Mouse (Mus musculus) midbrain, embryonic 13.5 days (tissue): ENCODE measurements around the gene Cmah. TPM values are rescaled to one million over a fixed set of nuclear protein-coding genes. Genes with fewer than 3 reads are reported as not detected.

ENCODE experiments used
- ATAC-seq: fragments of 200-750 bp; cut with Nextera tagmentation; 2 replicates; pipeline ENCODE4 v1.8.0; 2017; ENCODE audit warnings: mild to moderate bottlenecking, moderate TSS enrichment, moderate library complexity
- H3K27ac ChIP-seq: fragments of 300-500 bp; sonication (generic); 2 replicates; pipeline ENCODE4 v1.5.1; 2015; ENCODE audit warnings: inconsistent platforms, mild to moderate bottlenecking, moderate library complexity
- H3K27me3 ChIP-seq: fragments of 300-500 bp; sonication (generic); 2 replicates; pipeline ENCODE4 v1.6.1; 2015; ENCODE audit warnings: mild to moderate bottlenecking, inconsistent platforms
- H3K36me3 ChIP-seq: fragments of 300-500 bp; sonication (generic); 2 replicates; pipeline ENCODE4 v1.6.1; 2015; ENCODE audit warnings: mild to moderate bottlenecking, inconsistent platforms
- H3K4me1 ChIP-seq: fragments of 300-500 bp; sonication (generic); replicated peaks from 2 replicates; pipeline ENCODE4 v1.6.1; 2015; ENCODE audit warnings: inconsistent platforms
- H3K4me2 ChIP-seq: fragments of 300-500 bp; sonication (generic); replicated peaks from 2 replicates; pipeline ENCODE4 v1.6.1; 2015; ENCODE audit warnings: moderate library complexity, mild to moderate bottlenecking, inconsistent platforms
- H3K4me3 ChIP-seq: fragments of 300-500 bp; sonication (generic); replicated peaks from 2 replicates; pipeline ENCODE4 v1.5.1; 2015; ENCODE audit warnings: mild to moderate bottlenecking, inconsistent platforms
- H3K9ac ChIP-seq: fragments of 300-500 bp; sonication (generic); replicated peaks from 2 replicates; pipeline ENCODE4 v1.6.1; 2015; ENCODE audit warnings: mild to moderate bottlenecking, inconsistent platforms
- H3K9me3 ChIP-seq: fragments of 300-500 bp; sonication (generic); 2 replicates; pipeline ENCODE4 v1.6.1; 2016; ENCODE audit warnings: mild to moderate bottlenecking, inconsistent platforms
- WGBS: fragments of 180-500 bp; shearing (Covaris S2); methylation state at CpG from one replicate; pipeline ENCODE4 v1.1.7; 2015; 5-methylcytosine and 5-hydroxymethylcytosine counted together
- polyA plus RNA-seq: library from polyadenylated mRNA; unstranded; fragments of >200 nt; fragmentation: Nextera tagmentation; extraction: Ambion mirVana; gene quantifications from 2 replicates; pipeline ENCODE4 v1.2.1, GENCODE M21; 2015

Cmah gene
- polyA plus RNA-seq, 1 experiment from 2014 or later, result 0.23 TPM

GRCm38 (mm10) chr13:24488526-24489070 is 161.4 kb downstream of the Cmah start:
- 0 out of 2 replicates have a peak, but pooled peaks cover 5% of the 10 kb centered on the region for H3K4me1 ChIP-seq
- H3K9ac ChIP-seq, result no peak overlapping the region
- ATAC-seq, result no peak
- no peaks in the 10 kb centered on the region for H3K27me3 ChIP-seq
- no peaks in the 10 kb centered on the region for H3K9me3 ChIP-seq
- no peaks in the 10 kb centered on the region for H3K36me3 ChIP-seq
- H3K4me3 ChIP-seq, result no peak overlapping the region
- WGBS, result 87% methylated on average over 4 of the region's 4 CpGs
- no peak overlapping the region for H3K4me2 ChIP-seq
- H3K27ac ChIP-seq, result no peak overlapping the region

GRCm38 (mm10) chr13:24489515-24489914 is 162.3 kb downstream of the Cmah start:
- H3K4me2 ChIP-seq, result no peak overlapping the region
- no peak for ATAC-seq
- 78% methylated on average over 3 of the region's 3 CpGs for WGBS
- no peak overlapping the region for H3K27ac ChIP-seq
- H3K27me3 ChIP-seq, result no peaks in the 10 kb centered on the region
- no peaks in the 10 kb centered on the region for H3K36me3 ChIP-seq
- no peak overlapping the region for H3K4me3 ChIP-seq
- H3K9me3 ChIP-seq, result no peaks in the 10 kb centered on the region
- no peak overlapping the region for H3K9ac ChIP-seq
- H3K4me1 ChIP-seq, result 0 out of 2 replicates have a peak, but pooled peaks cover 5% of the 10 kb centered on the region

GRCm38 (mm10) chr13:24490041-24490440 is 162.8 kb downstream of the Cmah start:
- H3K4me2 ChIP-seq, result no peak overlapping the region
- H3K36me3 ChIP-seq, result no peaks in the 10 kb centered on the region
- H3K4me3 ChIP-seq, result no peak overlapping the region
- H3K9ac ChIP-seq, result no peak overlapping the region
- no peak for ATAC-seq
- no peaks in the 10 kb centered on the region for H3K27me3 ChIP-seq
- WGBS, result 75% methylated on average over 3 of the region's 3 CpGs
- H3K9me3 ChIP-seq, result no peaks in the 10 kb centered on the region
- H3K4me1 ChIP-seq, result 0 out of 2 replicates have a peak, but pooled peaks cover 5% of the 10 kb centered on the region
- no peak overlapping the region for H3K27ac ChIP-seq

GRCm38 (mm10) chr13:24491101-24491500 is 163.9 kb downstream of the Cmah start:
- WGBS, result 79% methylated on average over 3 of the region's 3 CpGs
- H3K9ac ChIP-seq, result no peak overlapping the region
- no peak for ATAC-seq
- 0 out of 2 replicates have a peak, but pooled peaks cover 5% of the 10 kb centered on the region for H3K4me1 ChIP-seq
- no peak overlapping the region for H3K27ac ChIP-seq
- no peaks in the 10 kb centered on the region for H3K36me3 ChIP-seq
- H3K4me3 ChIP-seq, result no peak overlapping the region
- no peaks in the 10 kb centered on the region for H3K27me3 ChIP-seq
- no peak overlapping the region for H3K4me2 ChIP-seq
- no peaks in the 10 kb centered on the region for H3K9me3 ChIP-seq

- no peak overlapping the region for H3K9ac ChIP-seq
- no peaks in the 10 kb centered on the region for H3K36me3 ChIP-seq
- no peaks in the 10 kb centered on the region for H3K9me3 ChIP-seq
- ATAC-seq, result 0 out of 2 replicates have a peak, but pooled peaks have one; percentile 43
- H3K4me2 ChIP-seq, result no peak overlapping the region
- H3K27ac ChIP-seq, result no peak overlapping the region
- no peak overlapping the region for H3K4me3 ChIP-seq
- H3K4me1 ChIP-seq, result 0 out of 2 replicates have a peak, but pooled peaks cover 5% of the 10 kb centered on the region
- WGBS, result 83% methylated on average over 3 of the region's 3 CpGs
- H3K27me3 ChIP-seq, result no peaks in the 10 kb centered on the region
Measured at GRCm38 (mm10) chr13:24493784-24494183, 166.6 kb downstream of the Cmah start.

GRCm38 (mm10) chr13:24496353-24496752 is 169.1 kb downstream of the Cmah start:
- Histone ChIP-seq H3K9me3 (no peaks in the 10 kb centered on the region), H3K4me1 (peaks cover 16% of the 10 kb centered on the region), H3K4me3 (no peak overlapping the region), H3K9ac (no peak overlapping the region), H3K27ac (no peak overlapping the region), H3K4me2 (no peak overlapping the region), H3K27me3 (no peaks in the 10 kb centered on the region), H3K36me3 (no peaks in the 10 kb centered on the region)
- no peak for ATAC-seq
- WGBS, result 91% methylated on average over 5 of the region's 5 CpGs

GRCm38 (mm10) chr13:24497001-24497400 is 169.8 kb downstream of the Cmah start:
- peaks cover 18% of the 10 kb centered on the region for H3K4me1 ChIP-seq
- no peak overlapping the region for H3K4me2 ChIP-seq
- H3K27me3 ChIP-seq, result no peaks in the 10 kb centered on the region
- no peaks in the 10 kb centered on the region for H3K36me3 ChIP-seq
- 88% methylated on average over 12 of the region's 12 CpGs for WGBS
- no peak for ATAC-seq
- H3K9me3 ChIP-seq, result no peaks in the 10 kb centered on the region
- no peak overlapping the region for H3K27ac ChIP-seq
- no peak overlapping the region for H3K9ac ChIP-seq
- H3K4me3 ChIP-seq, result no peak overlapping the region

- no peak for ATAC-seq
- H3K4me2 ChIP-seq, result no peak overlapping the region
- no peaks in the 10 kb centered on the region for H3K27me3 ChIP-seq
- H3K4me3 ChIP-seq, result no peak overlapping the region
- no peak overlapping the region for H3K27ac ChIP-seq
- H3K9ac ChIP-seq, result no peak overlapping the region
- no peaks in the 10 kb centered on the region for H3K9me3 ChIP-seq
- WGBS, result 81% methylated on average over 6 of the region's 6 CpGs
- no peaks in the 10 kb centered on the region for H3K36me3 ChIP-seq
- H3K4me1 ChIP-seq, result peaks cover 18% of the 10 kb centered on the region
Measured at GRCm38 (mm10) chr13:24498342-24498741, 171.1 kb downstream of the Cmah start.

GRCm38 (mm10) chr13:24499505-24499904 is 172.3 kb downstream of the Cmah start:
- no peaks in the 10 kb centered on the region for H3K9me3 ChIP-seq
- no peak overlapping the region for H3K4me2 ChIP-seq
- no peaks in the 10 kb centered on the region for H3K27me3 ChIP-seq
- no peaks in the 10 kb centered on the region for H3K36me3 ChIP-seq
- ATAC-seq, result no peak
- H3K4me3 ChIP-seq, result no peak overlapping the region
- WGBS, result 39% methylated on average over 3 of the region's 3 CpGs
- no peak overlapping the region for H3K27ac ChIP-seq
- no peak overlapping the region for H3K9ac ChIP-seq
- H3K4me1 ChIP-seq, result peaks cover 18% of the 10 kb centered on the region

GRCm38 (mm10) chr13:24501179-24501905 is 174.1 kb downstream of the Cmah start:
- 59% methylated on average over 25 of the region's 25 CpGs for WGBS
- H3K4me3 ChIP-seq, result no peak overlapping the region
- H3K27me3 ChIP-seq, result no peaks in the 10 kb centered on the region
- no peak overlapping the region for H3K9ac ChIP-seq
- H3K36me3 ChIP-seq, result no peaks in the 10 kb centered on the region
- H3K4me2 ChIP-seq, result no peak overlapping the region
- no peaks in the 10 kb centered on the region for H3K9me3 ChIP-seq
- 0 out of 2 replicates have a peak overlapping the region, but pooled peaks have one; percentile 9 for H3K27ac ChIP-seq
- peak; percentile 96 for ATAC-seq
- H3K4me1 ChIP-seq, result peaks cover 18% of the 10 kb centered on the region

- H3K4me3 ChIP-seq, result no peak overlapping the region
- WGBS, result 89% methylated on average over 3 of the region's 3 CpGs
- ATAC-seq, result no peak
- no peaks in the 10 kb centered on the region for H3K27me3 ChIP-seq
- no peaks in the 10 kb centered on the region for H3K36me3 ChIP-seq
- H3K9ac ChIP-seq, result no peak overlapping the region
- H3K4me2 ChIP-seq, result no peak overlapping the region
- H3K4me1 ChIP-seq, result peaks cover 18% of the 10 kb centered on the region
- 0 out of 2 replicates have a peak overlapping the region, but pooled peaks have one; percentile 9 for H3K27ac ChIP-seq
- no peaks in the 10 kb centered on the region for H3K9me3 ChIP-seq
Measured at GRCm38 (mm10) chr13:24501919-24502318, 174.7 kb downstream of the Cmah start.

- ATAC-seq, result no peak
- Histone ChIP-seq H3K9ac (no peak overlapping the region), H3K27ac (no peak overlapping the region), H3K9me3 (no peaks in the 10 kb centered on the region), H3K36me3 (no peaks in the 10 kb centered on the region), H3K27me3 (no peaks in the 10 kb centered on the region), H3K4me2 (no peak overlapping the region), H3K4me3 (no peak overlapping the region), H3K4me1 (peaks cover 9% of the 10 kb centered on the region)
- WGBS, result 80% methylated on average over 5 of the region's 5 CpGs
Measured at GRCm38 (mm10) chr13:24505812-24506211, 178.6 kb downstream of the Cmah start.
